Mouse (Mus musculus): ENCODE results near the gene Cdc20.

Cdc20 gene

DNA sequence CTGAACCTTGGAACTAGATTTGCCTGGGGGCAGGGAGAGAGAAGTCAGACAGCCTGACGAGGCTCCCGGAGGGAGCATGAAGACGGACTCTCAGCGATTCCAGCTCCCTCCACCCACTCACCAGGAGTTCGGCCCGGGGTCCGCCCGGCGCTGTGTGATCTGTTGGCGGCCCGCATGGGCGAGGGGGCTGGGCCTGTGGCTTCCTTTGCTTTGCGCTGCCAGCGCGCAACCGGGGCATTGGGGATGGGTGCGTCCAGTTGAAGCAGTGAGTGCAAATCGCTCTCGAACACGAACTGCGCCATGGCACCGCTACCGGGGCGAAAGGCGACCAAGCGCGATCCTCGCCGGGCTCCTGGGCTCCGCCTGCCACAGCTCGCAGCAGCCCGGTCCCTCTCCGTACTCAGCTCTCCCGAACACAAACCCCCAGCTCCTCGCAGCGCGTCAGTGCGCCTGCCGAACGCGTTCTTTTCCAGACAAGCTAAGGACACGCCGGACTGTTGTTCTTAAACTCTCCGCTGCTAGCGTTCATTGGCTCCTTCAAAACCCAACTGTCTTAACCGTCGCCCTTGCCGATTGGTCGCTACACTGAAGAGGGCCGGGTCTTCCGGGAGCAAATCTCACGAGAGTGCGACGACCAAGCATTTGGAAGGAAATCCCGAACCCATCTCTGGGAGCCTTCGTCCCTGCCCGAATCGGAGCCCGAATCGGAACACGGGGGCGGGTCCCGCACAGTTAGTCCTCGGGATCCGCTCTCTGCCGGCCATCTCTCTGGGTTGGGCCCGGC, at the start of gene Cdc20:
Gene Cdc20, minus strand, starts transcription at position 533 of the 784 bp plus-strand sequence.
- peak; percentile 89 for DNase-seq

DNA sequence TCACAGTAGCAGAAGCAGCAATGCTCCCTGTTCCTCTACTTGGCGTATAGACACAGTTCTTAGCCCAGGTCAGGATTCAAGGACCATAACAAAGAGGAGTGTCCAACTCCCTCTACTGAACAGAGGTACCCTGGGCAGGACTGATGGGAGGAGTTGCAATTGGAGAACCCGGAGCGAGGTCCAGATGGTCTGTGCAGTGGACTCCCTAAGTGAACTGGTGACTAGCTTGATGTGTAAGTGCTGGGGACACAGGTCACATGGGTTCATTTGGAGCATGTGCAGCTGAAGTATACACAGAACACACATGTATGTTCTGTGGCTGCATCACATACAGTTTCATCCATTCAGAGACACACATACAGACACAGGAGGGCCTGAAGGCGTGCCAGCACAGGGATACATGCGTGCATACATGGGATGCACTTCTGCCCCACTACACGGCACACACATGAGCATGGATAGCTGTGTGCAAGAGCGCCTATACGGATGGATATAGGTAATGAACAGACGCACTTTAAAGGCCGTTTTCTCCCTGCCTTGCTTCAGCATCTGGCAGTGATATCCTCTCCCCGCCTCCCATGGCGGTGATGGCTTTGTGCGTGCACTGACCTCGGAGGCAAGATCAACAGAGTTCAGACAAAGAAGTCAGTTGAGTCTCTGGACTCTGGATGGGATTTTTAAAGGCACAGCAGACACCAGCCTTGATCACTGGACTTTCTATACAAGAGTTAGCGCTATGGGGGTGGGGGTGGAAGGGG, 39.8 kb upstream of the Cdc20 start:
- no peak for DNase-seq

DNA sequence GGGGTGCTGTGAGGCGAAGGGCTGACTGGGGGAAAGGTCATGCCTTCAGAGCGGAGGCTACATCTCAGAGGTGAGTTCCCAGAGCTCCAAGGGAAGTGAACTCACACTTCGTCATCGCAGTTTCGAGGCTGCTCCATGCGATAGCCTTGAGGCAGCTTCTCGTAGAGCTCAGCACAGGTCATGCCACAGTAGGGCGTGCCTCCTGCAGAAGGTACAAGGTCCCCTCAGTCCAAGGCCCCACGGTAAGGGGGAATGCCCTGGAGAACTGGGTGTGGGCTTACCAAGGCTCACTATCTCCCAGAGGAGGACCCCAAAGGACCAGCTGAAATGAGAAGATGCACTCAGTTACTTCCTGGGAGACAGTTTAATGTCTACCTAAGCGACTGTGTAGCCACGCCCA, 35.5 kb upstream of the Cdc20 start:
- no peak for DNase-seq

DNA sequence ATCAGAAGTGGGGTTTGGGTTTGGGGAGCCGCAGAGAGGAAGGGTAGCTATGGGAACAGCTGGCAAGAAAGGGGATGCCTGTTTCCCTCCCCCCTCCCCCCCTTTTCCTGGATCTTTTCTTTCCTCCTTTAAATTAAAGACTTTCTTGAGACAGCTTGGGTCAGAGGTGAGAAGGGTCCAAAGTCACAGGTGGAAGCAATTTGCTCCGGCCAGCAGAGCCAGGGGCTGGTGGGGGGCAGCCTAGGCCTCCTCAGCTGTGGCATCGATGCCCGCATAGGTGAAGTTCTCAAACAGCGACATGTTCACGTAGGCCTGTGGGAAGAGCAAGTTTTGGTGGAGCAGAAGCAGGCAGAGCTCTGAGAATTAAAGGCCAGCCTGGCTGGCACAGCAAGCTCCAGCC, 34.1 kb upstream of the Cdc20 start:
- no peak for DNase-seq

DNA sequence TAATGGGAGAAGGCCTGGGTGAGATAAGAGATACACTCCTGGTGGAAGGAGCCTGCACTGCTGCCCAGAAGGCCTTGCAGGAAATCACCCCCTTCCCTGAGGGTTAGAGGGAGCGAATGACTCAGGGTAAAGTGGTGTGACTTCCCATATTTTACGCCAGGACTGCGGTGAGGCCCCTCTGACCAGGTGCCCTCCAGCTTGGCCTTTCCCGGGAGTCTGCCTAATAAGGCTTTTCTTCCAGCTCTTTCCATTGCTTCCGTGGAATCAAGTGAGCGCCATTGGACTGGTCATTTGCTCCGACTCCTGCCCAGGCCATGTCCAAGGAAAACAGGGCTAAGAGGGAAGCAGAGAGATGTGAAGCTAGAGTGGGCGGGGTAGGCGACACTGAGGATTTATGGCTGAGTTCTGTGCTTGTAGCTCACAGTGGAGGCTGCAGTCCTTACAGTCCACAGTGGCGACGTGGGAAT, 28.6 kb upstream of the Cdc20 start:
- peak; percentile 24 for DNase-seq

DNA sequence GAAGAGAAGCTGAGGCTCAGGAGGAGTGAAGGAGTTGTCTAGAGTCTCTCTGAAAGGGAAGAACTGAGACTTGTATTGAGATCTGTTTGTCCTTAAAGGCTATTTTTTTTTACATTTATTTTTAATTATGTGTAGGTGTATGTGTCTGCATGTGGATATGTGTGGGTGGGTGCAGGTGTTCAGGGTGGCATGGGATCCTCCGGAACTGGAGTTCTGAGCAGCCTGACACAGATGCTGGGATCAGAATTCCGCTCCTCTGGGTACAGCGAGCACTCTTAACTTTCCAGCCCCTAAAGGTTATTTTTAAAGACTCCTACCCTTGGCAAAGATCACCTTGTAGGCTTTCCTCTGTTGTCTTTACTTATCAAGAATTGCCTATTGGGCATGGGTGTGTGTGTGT, 27.8 kb upstream of the Cdc20 start:
- no peak for DNase-seq

DNA sequence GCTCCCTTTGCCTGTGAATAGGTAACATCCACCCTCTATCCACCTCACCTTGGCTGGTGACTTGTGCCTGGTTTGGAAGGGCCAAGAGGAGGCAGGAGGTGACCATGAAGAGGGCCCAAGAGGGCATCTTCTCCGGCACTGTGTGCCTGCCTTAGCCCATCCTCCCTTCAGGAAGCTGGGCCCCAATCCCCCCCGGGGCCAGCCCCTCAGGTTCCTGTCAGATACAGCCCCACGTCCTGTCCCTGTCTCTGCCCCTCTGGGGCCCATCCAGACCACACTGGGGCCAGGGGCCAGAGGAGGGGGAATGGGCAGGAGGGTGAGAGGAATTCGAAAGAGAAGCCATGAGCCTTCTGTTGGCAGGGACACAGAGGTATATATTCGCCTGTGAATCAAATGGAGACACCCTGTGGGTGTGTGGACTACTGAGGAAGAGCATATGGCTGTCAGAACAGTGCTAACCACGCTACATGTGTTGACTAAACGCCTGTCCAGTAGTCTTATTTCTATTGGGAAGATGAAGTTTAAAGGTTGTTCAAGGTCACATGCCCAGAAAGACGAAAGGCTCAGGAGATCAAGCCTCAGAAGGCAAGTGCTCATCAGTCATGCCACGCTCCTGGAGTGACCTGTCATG, 20.3 kb upstream of the Cdc20 start, which contains the start of gene Mpl:
Gene Mpl, minus strand, starts transcription at position 169 of the 631 bp plus-strand sequence.
- DNase-seq = no peak

DNA sequence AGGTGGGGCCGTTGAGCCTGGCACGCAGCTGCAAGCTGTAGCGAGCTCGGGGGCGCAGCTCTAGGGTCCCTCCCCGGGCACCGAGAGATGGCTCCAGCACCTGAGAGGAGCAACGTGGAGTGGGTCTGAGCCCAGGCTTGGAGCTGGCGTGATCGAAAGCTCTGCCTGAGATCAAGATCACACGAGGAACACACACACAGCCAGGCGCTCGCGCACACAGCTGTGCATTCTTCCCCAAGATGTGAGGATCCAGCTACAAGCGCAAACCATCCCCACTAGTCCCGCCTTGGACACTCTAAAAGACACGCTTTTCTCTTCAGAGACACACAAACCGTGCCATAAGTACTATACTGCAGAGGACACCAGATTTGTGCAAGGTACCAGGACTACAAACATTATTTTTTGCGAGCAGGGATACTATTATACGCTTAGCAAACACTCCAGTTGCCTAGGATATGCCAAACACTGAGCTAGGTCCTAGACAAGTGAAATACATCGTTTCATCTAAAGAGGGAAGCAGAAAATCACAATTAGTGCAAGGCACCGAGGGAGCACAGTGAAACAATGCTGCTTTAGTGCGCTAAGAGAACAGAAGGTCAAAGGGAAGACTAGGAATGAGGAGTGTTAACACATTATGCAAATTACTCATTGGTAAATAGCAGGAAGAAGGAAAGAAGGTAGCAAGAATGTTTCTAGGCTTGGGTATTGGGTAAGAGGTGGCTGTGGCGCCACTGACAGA, 9.4 kb upstream of the Cdc20 start:
- DNase-seq = no peak

DNA sequence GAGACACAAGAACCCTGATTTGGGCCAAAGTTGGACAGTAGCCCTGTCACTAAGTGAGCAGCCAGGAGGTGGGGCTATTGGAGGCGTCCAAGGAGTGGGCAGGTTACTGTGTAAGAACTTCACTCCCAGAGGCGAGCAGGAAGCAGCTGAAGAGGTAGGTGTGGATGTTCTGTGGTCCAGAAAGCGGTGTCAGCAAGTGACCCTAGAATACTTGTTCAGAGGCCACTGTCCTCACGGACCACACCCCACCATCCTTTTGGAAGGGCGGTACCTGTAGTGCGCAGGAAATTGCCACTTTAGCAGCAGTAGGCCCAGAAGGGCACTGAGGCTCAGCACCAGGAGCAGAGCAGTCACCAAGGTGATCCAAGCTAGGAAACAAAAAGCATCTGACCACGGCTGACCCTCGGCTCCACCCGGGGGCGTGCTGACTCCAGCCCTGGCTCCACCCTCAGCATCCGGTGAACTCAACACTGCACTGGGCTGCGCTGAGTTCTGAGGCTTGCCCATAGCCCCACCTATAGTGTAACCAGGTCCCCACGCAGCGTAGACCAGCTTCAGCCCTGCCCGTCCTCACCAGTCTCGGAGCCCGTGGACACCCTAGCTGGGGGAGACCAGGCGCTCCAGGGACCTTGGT, 8.7 kb upstream of the Cdc20 start:
- DNase-seq = peak; percentile 66

DNA sequence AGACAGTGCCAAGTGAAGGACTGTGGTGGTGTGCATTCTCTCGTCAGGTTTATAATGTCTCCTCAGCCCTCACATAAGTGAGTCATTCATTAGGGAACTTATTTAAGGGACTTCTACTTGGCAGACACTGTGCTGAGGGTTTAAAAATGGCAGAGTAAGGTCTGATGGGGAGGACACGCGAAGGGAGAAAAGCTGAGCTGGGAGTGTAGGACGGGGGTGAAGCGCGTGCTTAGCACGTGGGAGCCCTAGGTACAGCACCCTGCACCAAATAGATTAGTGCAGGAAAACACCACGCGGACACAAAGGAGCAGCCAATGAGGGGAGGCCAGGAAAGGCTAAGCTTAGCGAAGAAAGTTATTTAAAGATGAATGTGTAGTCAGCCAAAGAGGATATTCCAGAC, 7.9 kb upstream of the Cdc20 start:
- DNase-seq = no peak

DNA sequence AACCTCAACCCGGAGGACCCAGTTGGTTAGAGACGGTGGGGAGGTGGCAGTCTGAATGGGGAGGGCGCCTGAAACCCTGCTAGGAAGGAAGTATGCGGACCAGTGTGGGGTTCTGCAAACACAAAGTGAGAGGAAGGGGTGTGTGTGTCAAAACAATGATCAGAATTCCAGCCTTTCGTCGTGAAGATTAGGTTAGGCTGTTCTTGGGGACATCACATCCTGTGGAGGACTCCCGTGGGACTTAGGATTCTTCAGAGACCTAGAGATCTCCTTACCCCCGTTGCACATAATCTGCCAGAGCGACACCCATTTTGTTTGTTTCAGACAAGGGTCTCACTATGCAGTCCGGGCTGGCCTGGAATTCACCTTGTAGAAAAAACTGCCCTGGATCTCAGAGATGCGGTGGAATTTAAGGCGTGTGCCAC, 689 bp upstream of the Cdc20 start:
- no peak for DNase-seq

DNA sequence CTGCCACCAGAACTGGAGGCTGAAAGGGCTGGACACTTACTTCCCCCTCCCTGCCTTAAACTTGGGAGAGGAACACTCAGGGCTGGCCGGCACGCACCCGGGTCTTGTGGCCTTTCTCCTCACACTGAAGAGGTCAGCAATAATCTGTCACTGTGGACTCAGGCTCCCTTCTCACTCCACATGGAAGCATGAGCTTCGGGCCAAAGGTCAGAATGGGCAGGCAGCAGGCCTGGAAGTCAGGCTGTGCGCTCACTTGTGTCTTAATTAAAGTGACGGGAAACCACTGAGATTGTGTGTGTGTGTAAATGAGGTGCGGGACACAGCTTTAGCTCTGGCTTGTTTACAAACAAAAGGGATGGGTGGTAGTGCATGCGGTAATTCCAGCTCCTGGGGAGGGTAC, 4.8 kb downstream of the Cdc20 start:
- peak; percentile 82 for DNase-seq

DNA sequence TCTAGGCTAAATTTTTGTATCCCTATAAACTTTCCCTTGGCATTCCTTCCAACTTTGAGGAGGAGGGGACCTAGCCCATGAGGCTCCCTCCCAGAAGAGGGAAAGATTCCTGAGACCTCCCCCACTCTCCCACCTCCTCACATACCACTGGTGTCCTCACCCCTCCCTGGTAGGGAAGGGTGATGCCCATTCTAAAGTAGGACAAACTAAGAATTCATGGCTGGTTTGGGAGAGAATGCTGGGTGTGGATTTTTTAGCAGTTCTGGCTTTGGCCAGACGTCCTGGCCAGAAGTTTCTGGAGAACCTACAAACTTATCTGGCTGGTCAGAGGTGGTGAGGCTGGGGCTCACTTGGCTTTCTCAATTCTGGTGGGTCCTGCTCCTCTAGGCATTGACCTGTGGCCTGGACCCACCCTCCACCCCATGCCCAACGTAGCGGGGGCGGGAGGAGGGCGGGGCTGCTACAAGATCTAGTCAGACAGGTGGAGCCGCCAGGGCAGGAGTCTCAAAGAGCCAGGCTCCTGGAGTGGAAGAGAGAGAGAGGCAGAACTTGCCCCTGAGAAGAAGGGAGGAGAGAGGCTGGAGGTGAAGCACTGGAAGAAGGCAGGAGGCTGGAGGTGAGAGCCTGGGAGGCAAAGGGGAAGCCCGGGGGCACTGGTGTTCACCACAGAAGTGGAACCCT, 7.8 kb downstream of the Cdc20 start:
- peak; percentile 63 for DNase-seq

DNA sequence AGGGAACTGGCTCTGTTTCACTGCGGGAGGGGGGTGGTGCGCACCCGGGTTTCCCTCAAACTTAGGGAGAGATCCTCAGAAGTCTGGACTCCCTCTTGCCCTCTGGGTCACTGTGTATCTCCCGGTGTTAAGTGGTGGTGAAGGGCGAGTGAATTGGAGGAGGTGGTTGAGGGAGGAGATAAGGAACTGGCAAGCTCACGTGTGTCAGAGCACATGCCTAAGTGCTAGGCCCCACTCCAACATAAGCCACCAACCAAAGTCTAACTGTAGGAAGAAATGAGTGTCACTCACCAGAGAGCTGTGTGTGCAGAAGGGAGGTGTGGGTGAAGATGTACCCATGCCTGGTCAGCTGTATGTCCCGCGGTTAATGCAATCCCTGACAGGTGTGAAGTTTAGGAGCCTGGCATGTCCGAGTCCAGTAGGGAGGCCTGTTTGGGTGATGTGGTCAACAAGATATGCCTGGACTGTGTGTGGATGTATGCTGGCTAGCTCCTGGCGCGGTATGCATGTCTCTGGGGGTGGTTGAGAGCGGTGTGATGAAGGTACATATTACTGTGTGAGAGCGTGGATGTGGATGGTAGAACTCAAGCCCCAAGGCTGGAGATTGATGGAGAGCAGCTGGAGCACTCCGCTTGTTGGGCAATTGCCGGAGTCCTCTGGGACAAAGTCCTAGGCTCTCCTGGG, 8.5 kb downstream of the Cdc20 start:
- peak; percentile 47 for DNase-seq

DNA sequence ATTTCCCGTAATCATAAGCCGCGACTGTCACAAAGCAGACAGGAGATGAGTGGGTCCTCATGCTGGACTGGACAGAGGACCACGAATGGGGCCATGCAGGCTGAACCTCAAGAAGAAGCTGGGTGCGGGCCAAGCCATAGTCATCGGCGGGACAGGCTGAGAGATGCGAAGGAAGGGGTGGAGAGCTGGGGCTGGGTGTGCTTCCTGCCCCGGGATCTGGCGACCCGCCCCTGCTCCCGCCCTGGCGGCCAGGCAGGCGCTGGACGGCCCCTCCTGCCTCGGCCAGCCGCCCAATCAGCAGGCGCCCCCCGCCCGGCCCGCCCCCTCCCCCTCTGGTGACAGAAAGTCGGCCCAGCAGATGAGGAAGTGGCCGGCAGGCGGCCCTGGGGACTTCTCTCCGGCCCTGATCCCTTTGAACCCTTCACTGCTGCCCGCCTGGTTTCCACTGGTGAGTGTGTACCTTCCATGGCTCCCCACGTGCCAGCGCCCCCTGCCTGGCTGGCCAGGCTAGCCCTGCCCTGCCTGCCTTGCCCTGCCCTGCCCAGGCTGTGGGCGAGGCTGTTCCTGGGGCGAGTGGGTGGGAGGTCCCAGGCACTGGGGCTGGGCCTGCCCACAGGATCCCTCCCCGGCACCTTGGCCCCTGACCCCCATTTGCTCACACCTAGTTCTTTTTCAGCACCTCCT, 9.2 kb downstream of the Cdc20 start, which contains the start of gene Elovl1:
Gene Elovl1, plus strand, starts transcription at position 326 of the 684 bp plus-strand sequence.
- DNase-seq = peak; percentile 93

DNA sequence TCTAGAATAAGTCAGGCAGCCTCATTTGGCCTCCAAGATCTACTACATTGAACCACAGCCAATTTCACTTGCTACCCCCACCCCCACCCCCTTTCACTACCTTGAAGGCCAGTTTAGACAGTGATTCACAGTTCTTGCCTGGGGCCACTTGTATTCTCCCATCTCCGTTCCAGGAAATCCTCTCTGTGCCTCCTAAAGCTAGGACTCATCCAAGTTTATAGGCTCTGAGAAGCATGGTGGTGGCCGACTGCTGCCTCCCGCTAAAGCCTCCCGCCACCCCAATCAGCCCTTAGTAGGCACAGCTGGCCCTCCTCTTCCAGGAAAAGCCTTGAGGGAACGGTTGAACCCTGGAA, 9.8 kb downstream of the Cdc20 start:
- DNase-seq = no peak

DNA sequence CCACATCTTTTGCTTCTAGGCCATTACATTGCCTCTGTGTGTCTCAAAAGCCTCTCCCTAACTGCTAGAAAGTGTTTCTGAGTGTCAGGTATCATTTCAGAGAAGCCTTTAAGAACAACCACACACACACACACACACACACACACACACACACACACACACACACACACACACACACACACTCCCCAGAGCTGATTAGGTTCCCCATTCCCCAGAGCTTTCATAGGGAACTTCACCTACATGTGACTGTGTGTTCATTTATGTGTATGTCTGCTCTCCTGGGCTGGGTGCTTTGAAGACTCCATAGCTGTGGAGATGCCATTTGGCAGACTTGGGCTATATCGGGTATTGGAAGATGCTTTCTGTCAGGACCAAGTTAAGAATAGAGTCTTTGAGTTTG, 11.8 kb downstream of the Cdc20 start:
- no peak for DNase-seq

DNA sequence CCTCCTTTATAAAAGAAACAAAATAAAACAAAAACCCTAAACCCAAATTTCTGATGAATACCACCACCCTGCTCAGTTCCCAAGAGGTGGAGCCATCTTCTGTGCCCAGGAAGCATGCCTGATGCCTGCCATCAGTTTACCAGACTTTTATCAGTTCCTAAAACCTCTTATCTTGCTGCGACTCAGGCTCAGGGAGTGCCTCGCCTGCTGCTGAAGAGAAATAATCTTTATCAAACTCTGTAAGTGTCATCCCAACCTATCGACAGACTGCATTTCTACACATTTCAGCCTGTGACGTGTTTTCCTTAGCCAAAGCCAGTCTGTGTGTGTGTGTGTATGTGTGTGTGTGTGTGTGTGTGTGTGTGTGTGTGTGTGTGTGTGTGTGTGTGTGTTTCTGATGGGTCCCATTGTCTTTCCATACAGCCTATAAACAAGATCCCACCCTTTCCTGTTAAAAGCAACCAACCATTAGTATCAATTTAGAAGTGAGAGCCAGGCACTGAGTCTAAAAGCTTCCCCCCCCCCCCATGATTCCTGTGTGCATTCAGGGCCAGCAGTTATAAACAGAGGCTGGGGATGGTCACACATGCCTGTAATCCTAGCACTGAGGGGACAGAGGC, 12.5 kb downstream of the Cdc20 start:
- no peak for DNase-seq

DNA sequence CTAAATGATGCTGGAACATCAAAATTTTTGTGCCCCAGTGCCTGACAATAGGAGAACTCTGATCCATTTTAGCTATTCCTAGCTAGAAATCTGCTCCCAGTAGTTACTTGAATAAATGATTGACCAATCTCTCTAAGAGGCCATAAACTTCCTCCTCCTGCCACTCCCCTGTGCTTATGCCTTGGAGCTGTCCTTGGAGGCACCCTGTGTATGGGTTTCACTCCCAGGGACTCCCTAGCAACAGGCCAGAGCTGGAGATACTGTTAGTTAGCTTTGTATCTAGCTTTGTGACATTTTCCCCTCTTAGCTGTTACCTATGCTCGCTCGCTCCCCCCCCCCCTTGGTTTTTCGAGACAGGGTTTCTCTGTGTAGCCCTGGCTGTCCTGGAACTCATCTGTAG, 15.8 kb downstream of the Cdc20 start:
- DNase-seq = peak; percentile 29
